Mouse (Mus musculus): ENCODE measurements around the gene Aass. TPM values are rescaled to one million over a fixed set of nuclear protein-coding genes. Genes with fewer than 3 reads are reported as not detected.
"Not testable (repeated sequence)": the region's sequence is repeated elsewhere in the genome, so short reads cannot be mapped to it uniquely, and the experiment has no call there.

Gene Aass
- polyA plus RNA-seq, 1 experiment from 2014 or later: 2.1 TPM

GRCm38 (mm10) chr6:23107069-23107468 is 25.7 kb downstream of the Aass start:
- 92% methylated on average over 4 of the region's 4 CpGs for WGBS
- H3K27me3 ChIP-seq (ENCODE audit: low read depth, poor library complexity, severe bottlenecking): no peaks in the 10 kb centered on the region
- no peak overlapping the region for H3K4me3 ChIP-seq
- DNase-seq (ENCODE audit: low spot score): no peak
- no peaks in the 10 kb centered on the region for H3K4me1 ChIP-seq
- H3K27ac ChIP-seq (replicated peaks): no peak overlapping the region
- no peaks in the 10 kb centered on the region for H3K9me3 ChIP-seq (replicated peaks)
- H3K36me3 ChIP-seq: no peaks in the 10 kb centered on the region

GRCm38 (mm10) chr6:23106373-23106772 is 26.4 kb downstream of the Aass start:
- DNase-seq (ENCODE audit: low spot score): no peak
- H3K4me1 ChIP-seq: no peaks in the 10 kb centered on the region
- no peaks in the 10 kb centered on the region for H3K9me3 ChIP-seq (replicated peaks)
- no peaks in the 10 kb centered on the region for H3K36me3 ChIP-seq
- no peak overlapping the region for H3K4me3 ChIP-seq
- no peak overlapping the region for H3K27ac ChIP-seq (replicated peaks)
- 87% methylated on average over 4 of the region's 4 CpGs for WGBS
- H3K27me3 ChIP-seq (ENCODE audit: low read depth, poor library complexity, severe bottlenecking): no peaks in the 10 kb centered on the region

DNA sequence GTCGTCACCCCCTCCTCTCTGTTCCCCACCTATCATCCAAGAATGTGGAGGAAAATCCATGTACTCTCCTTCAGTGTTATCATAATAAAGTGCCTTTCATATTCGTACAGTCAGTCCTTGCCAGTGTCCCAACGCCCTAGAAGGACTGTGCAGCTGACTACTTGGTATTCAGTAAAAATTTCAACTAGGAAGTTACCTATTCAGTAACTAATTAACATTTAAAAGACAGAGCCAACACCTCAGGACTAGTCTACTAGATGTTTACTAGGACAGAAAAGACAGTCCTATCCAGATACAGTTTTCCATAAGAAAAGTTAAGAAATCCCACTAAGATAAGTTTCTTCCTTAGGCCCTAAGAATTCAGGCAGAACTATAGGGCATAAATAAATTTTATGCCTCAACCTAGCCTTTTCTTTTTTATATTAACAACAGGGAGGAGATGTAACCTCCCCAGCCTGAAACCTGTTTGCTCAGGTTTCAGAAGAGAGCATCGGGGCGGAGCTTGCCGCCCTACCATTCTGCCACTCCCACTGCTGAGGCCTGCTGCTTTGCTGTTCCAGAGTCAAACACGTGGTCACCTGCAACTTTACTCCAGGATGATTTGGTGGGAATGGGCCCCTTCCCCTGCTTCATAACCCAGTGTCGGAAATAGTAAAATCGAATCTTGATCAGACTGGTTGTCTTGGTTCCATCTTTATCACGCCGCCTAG is 42.3 kb downstream of the Aass start:
- 94% methylated on average over 11 of the region's 11 CpGs for WGBS
- not testable (repeated sequence) for H3K27me3 ChIP-seq (ENCODE audit: low read depth, poor library complexity, severe bottlenecking); H3K4me1 ChIP-seq; H3K4me3 ChIP-seq; H3K27ac ChIP-seq (replicated peaks); DNase-seq (ENCODE audit: low spot score); H3K9me3 ChIP-seq (replicated peaks); H3K36me3 ChIP-seq

- H3K9me3 ChIP-seq (replicated peaks): peaks cover 11% of the 10 kb centered on the region; the same call in 1 of the 2 replicates
- DNase-seq (ENCODE audit: low spot score); H3K4me3 ChIP-seq; H3K27me3 ChIP-seq (ENCODE audit: low read depth, poor library complexity, severe bottlenecking); H3K4me1 ChIP-seq; H3K36me3 ChIP-seq; H3K27ac ChIP-seq (replicated peaks): not testable (repeated sequence)
- 81% methylated on average over 4 of the region's 4 CpGs for WGBS
Observed at GRCm38 (mm10) chr6:23089292-23089691, 43.5 kb downstream of the Aass start.

- H3K36me3 ChIP-seq: no peaks in the 10 kb centered on the region
- no peak overlapping the region for H3K4me3 ChIP-seq
- no peaks in the 10 kb centered on the region for H3K27me3 ChIP-seq (ENCODE audit: low read depth, poor library complexity, severe bottlenecking)
- WGBS: 87% methylated on average over 5 of the region's 5 CpGs
- peaks cover 6% of the 10 kb centered on the region for H3K4me1 ChIP-seq
- H3K27ac ChIP-seq (replicated peaks): no peak overlapping the region
- peaks cover 11% of the 10 kb centered on the region; the same call in 1 of the 2 replicates for H3K9me3 ChIP-seq (replicated peaks)
- no peak for DNase-seq (ENCODE audit: low spot score)
Observed at GRCm38 (mm10) chr6:23084587-23085421, 48.0 kb downstream of the Aass start.

GRCm38 (mm10) chr6:23079991-23080680 is 52.6 kb downstream of the Aass start:
- Histone ChIP-seq H3K4me1 (peaks cover 14% of the 10 kb centered on the region), H3K36me3 (no peaks in the 10 kb centered on the region), H3K27me3 (ENCODE audit: low read depth, poor library complexity, severe bottlenecking) (no peaks in the 10 kb centered on the region), H3K4me3 (no peak overlapping the region), H3K27ac (replicated peaks) (no peak overlapping the region), H3K9me3 (replicated peaks) (no peaks in the 10 kb centered on the region)
- 62% methylated on average over 3 of the region's 3 CpGs for WGBS
- DNase-seq (ENCODE audit: low spot score): no peak

DNA sequence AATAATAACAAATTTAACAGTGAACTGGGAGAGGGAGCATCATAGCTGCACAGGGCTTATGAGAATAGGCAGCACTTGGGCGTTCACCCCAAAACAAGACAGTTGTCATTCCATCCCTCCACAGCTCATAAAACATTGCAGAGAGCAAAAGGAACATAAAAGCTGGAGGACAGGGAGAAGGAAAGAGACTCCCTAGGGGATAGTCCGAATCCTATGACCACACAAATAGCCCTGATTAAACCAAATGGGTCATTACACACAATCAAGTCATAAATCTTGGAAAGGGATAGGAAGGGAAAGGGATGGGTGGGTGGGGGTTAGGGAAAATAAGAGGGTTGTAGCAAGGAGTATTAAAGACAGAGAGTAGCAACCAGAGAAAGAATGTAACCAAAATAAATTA is 54.5 kb downstream of the Aass start:
- peaks cover 14% of the 10 kb centered on the region for H3K4me1 ChIP-seq
- H3K9me3 ChIP-seq (replicated peaks): no peaks in the 10 kb centered on the region
- WGBS: 94% methylated on average over 2 of the region's 2 CpGs
- no peak for DNase-seq (ENCODE audit: low spot score)
- no peaks in the 10 kb centered on the region for H3K27me3 ChIP-seq (ENCODE audit: low read depth, poor library complexity, severe bottlenecking)
- H3K36me3 ChIP-seq: no peaks in the 10 kb centered on the region
- no peak overlapping the region for H3K4me3 ChIP-seq
- H3K27ac ChIP-seq (replicated peaks): no peak overlapping the region

DNA sequence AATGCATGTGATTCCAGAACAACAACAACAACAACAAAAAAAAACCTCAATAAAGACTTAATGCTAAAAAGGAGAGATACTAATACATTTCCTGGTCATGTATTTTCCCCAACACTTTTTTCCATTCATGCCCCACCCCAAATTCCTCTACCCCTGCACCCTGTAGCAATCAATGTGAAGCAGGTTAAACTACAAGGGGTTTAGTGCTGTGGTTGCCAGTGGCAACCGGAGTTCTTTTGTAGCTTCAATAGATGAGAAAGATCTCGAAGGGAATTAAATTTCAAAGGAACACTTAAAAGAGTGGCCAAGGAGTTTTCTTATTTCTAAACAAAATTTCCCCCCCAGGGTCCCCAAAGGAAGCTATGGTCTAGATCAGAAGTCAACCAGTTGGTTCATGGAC is 56.7 kb downstream of the Aass start:
- no peak for DNase-seq (ENCODE audit: low spot score)
- WGBS: 50% methylated on average over 2 of the region's 2 CpGs
- H3K27ac ChIP-seq (replicated peaks): no peak overlapping the region
- peaks cover 14% of the 10 kb centered on the region for H3K4me1 ChIP-seq
- H3K27me3 ChIP-seq (ENCODE audit: low read depth, poor library complexity, severe bottlenecking): no peaks in the 10 kb centered on the region
- no peaks in the 10 kb centered on the region for H3K9me3 ChIP-seq (replicated peaks)
- no peak overlapping the region for H3K4me3 ChIP-seq
- no peaks in the 10 kb centered on the region for H3K36me3 ChIP-seq

DNA sequence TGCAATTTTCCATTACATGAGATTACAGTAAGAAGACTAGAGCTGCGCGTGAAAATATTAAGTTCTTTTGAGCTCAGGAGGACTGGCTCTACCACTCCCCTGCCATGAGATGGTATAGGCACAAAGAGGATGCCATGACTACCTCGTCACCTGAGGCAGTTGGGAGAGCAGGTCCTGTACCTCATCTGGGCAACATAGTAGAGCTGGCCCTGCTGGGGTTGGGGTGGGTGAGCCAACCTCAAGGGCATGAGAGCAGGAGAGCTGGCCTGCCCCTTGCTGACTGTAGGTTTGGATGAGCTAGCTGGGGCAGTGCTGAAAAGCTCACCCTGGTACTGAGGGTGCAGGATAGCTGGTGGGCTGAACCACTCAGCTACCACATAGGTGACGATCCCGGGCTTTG is 77.1 kb downstream of the Aass start:
- no peaks in the 10 kb centered on the region for H3K27me3 ChIP-seq (ENCODE audit: low read depth, poor library complexity, severe bottlenecking)
- no peaks in the 10 kb centered on the region; the same call in 1 of the 2 replicates for H3K9me3 ChIP-seq (replicated peaks)
- DNase-seq (ENCODE audit: low spot score): no peak
- 92% methylated on average over 5 of the region's 5 CpGs for WGBS
- peaks cover 22% of the 10 kb centered on the region for H3K36me3 ChIP-seq
- H3K4me3 ChIP-seq: no peak overlapping the region
- no peak overlapping the region for H3K27ac ChIP-seq (replicated peaks)
- no peaks in the 10 kb centered on the region for H3K4me1 ChIP-seq

- DNase-seq (ENCODE audit: low spot score): no peak
- Histone ChIP-seq H3K27me3 (ENCODE audit: low read depth, poor library complexity, severe bottlenecking) (no peaks in the 10 kb centered on the region), H3K36me3 (peaks cover 38% of the 10 kb centered on the region), H3K9me3 (replicated peaks) (no peaks in the 10 kb centered on the region; the same call in 1 of the 2 replicates), H3K4me1 (no peaks in the 10 kb centered on the region), H3K4me3 (no peak overlapping the region), H3K27ac (replicated peaks) (no peak overlapping the region)
- WGBS: 86% methylated on average over 4 of the region's 4 CpGs
Observed at GRCm38 (mm10) chr6:23048836-23049235, 84.0 kb downstream of the Aass start.

DNA sequence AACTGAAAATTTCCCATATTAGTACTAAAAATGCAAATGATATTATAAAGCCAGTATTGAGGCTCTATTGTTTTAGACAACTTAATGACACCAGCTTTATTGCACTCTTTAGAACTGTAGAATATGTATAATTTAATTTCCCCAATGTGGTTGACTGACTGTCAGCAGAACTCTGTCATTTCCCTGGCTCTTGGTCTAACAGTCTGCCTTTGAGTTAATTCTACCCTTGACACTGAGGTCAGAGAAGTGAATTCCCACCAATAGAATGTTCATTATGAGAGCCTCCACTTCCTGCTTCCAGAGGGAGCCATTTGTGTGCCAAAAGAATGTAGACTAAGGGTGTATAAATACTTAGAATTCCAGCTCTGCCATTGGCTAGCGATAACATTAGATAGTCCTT is 104.5 kb downstream of the Aass start:
- no peak for DNase-seq (ENCODE audit: low spot score)
- Histone ChIP-seq H3K4me1 (no peaks in the 10 kb centered on the region), H3K36me3 (peaks cover 13% of the 10 kb centered on the region), H3K4me3 (no peak overlapping the region), H3K9me3 (replicated peaks) (no peaks in the 10 kb centered on the region), H3K27me3 (ENCODE audit: low read depth, poor library complexity, severe bottlenecking) (no peaks in the 10 kb centered on the region), H3K27ac (replicated peaks) (no peak overlapping the region)
- WGBS: 83% methylated on average over 1 of the region's 1 CpGs

Data from midbrain, embryonic 10.5 days (tissue).